ENCODE assay signal across 7 mouse cellular contexts in the genomic region with DNA sequence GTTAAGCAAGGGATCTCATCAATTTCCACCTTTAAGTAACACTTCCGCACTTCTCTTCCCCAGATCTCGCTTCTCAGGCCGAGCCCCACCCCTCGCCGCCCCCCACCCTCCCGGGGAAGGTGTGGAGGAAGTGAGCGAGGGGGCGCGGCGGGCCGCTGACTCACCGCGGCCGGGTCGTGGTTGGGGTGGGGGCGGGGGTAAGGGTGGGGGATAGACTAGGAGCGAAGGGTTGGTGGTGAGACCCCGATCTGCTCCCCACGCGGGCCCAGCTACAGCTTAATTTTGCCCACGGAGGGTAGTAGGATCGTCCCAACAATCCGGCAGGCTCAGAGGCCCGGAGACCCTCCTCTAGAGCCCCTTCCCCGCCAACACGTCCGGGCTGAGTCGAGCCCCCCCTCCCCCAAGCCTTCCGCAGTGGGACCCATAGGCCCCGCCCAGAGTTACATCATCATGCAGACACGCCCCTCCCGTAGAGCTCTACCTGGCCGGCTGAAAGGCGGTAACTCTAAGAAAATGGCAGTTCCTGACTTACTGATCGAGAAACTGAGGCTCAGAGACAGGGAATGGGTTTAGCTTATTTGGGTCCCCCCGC. TPM values are rescaled to one million over a fixed set of nuclear protein-coding genes. Genes with fewer than 3 reads are reported as not detected.
DNase-seq lines count a peak whose midpoint lies in the region; ATAC-seq lines count a peak whose summit lies in the region.

No protein-coding gene starts in this region.

- under 1% methylated on average over 35 of the region's 36 CpGs for WGBS in embryonic facial prominence, embryonic 13.5 days
- WGBS in limb, embryonic 10.5 days = 1% methylated on average over 36 of the region's 36 CpGs
- under 1% methylated on average over 36 of the region's 36 CpGs for WGBS in midbrain, embryonic 10.5 days

- peaks cover 10% of the 10 kb centered on the region; the same call in 1 of the 2 replicates for H3K36me3 ChIP-seq in embryonic facial prominence, embryonic 13.5 days
- peaks cover 12% of the 10 kb centered on the region for H3K36me3 ChIP-seq in limb, embryonic 10.5 days
- H3K36me3 ChIP-seq in midbrain, embryonic 10.5 days = peaks cover 9% of the 10 kb centered on the region

- peaks cover under 1% of the 10 kb centered on the region; the same call in 1 of the 2 replicates for H3K27me3 ChIP-seq in embryonic facial prominence, embryonic 13.5 days
- peaks cover 5% of the 10 kb centered on the region for H3K27me3 ChIP-seq in limb, embryonic 10.5 days (ENCODE audit: low read depth, poor library complexity, severe bottlenecking)
- H3K27me3 ChIP-seq in midbrain, embryonic 10.5 days (ENCODE audit: low read depth, poor library complexity, severe bottlenecking) = peaks cover 6% of the 10 kb centered on the region

- H3K4me3 ChIP-seq in embryonic facial prominence, embryonic 13.5 days = peak overlapping the region; percentile 96
- peak overlapping the region; percentile 94 for H3K4me3 ChIP-seq in limb, embryonic 10.5 days
- H3K4me3 ChIP-seq in midbrain, embryonic 10.5 days = peak overlapping the region; percentile 99

- peak overlapping the region; percentile 91 for H3K9ac ChIP-seq in embryonic facial prominence, embryonic 13.5 days

- H3K4me2 ChIP-seq in embryonic facial prominence, embryonic 13.5 days = peak overlapping the region; percentile 99

- H3K9me3 ChIP-seq in embryonic facial prominence, embryonic 13.5 days = peaks cover 2% of the 10 kb centered on the region; the same call in 1 of the 2 replicates
- H3K9me3 ChIP-seq in limb, embryonic 10.5 days (replicated peaks) = no peaks in the 10 kb centered on the region
- H3K9me3 ChIP-seq in midbrain, embryonic 10.5 days (replicated peaks) = no peaks in the 10 kb centered on the region

- peak overlapping the region; percentile 96 for H3K27ac ChIP-seq in embryonic facial prominence, embryonic 13.5 days
- H3K27ac ChIP-seq in limb, embryonic 10.5 days = peak overlapping the region; percentile 95
- H3K27ac ChIP-seq in midbrain, embryonic 10.5 days (replicated peaks) = peak overlapping the region; percentile 93

- peak; percentile 72 for ATAC-seq in embryonic facial prominence, embryonic 13.5 days (ENCODE audit: insufficient number of reproducible peaks, insufficient read depth, low FRiP score, low TSS enrichment, low read depth)

- peaks cover 32% of the 10 kb centered on the region for H3K4me1 ChIP-seq in embryonic facial prominence, embryonic 13.5 days
- peaks cover 38% of the 10 kb centered on the region for H3K4me1 ChIP-seq in limb, embryonic 10.5 days
- H3K4me1 ChIP-seq in midbrain, embryonic 10.5 days = peaks cover 33% of the 10 kb centered on the region

- DNase-seq in ES-CJ7 (ENCODE audit: low read depth, low spot score) = peak; percentile 96
- DNase-seq in adrenal gland, postnatal 10 days = peak; percentile 84
- peak; percentile 65 to 71 for DNase-seq in heart, postnatal 14 days
- peak; percentile 88 for DNase-seq in limb, embryonic 10.5 days (ENCODE audit: low spot score)
- peak; percentile 80 for DNase-seq in midbrain, embryonic 10.5 days (ENCODE audit: low spot score)
- peak; percentile 80 to 90 for DNase-seq in spleen, postnatal 4 days (ENCODE audit: low spot score in 2 of 2)

- intact Hi-C loops in heart, postnatal 14 days (cut with DNase I) = no loop called here

RNA-seq across cellular contexts. Expression of a gene that starts 0.7 kb away (rescaled TPM):
- 10 to 100 TPM; 73.9 to 77.2 TPM for total RNA-seq in adrenal gland, postnatal 10 days (2021)
- polyA plus RNA-seq in embryonic facial prominence, embryonic 13.5 days (2015; fragmentation: Nextera tagmentation; extraction: Ambion mirVana) = 57.3 and 64.0 TPM in 2 replicates
- 10 to 100 TPM; 55.7 to 59.1 TPM for total RNA-seq in heart, postnatal 14 days (2021)
- polyA plus RNA-seq in limb, embryonic 10.5 days (2016; fragmentation: Nextera tagmentation; extraction: Ambion mirVana) = 68.1 and 75.7 TPM in 2 replicates
- 49.3 and 52.7 TPM in 2 replicates for polyA plus RNA-seq in midbrain, embryonic 10.5 days (2016; fragmentation: Nextera tagmentation; extraction: Ambion mirVana)

RNA-seq across cellular contexts. Expression of a gene that starts 7.6 kb away (rescaled TPM):
- total RNA-seq in adrenal gland, postnatal 10 days (2021) = under 1 TPM in 1 of 2 experiments, not detected in 1; 0.30 TPM
- not detected in 2 replicates for polyA plus RNA-seq in embryonic facial prominence, embryonic 13.5 days (2015; fragmentation: Nextera tagmentation; extraction: Ambion mirVana)
- not detected for total RNA-seq in heart, postnatal 14 days (2021)
- polyA plus RNA-seq in limb, embryonic 10.5 days (2016; fragmentation: Nextera tagmentation; extraction: Ambion mirVana) = 0.16 and 0.39 TPM in 2 replicates
- polyA plus RNA-seq in midbrain, embryonic 10.5 days (2016; fragmentation: Nextera tagmentation; extraction: Ambion mirVana) = 0.36 and 0.39 TPM in 2 replicates

RNA-seq across cellular contexts. Expression of a gene that starts 10.2 kb away (rescaled TPM):
- 10 to 100 TPM; 20.2 to 59.7 TPM for total RNA-seq in adrenal gland, postnatal 10 days (2021)
- 10.2 and 11.7 TPM in 2 replicates for polyA plus RNA-seq in embryonic facial prominence, embryonic 13.5 days (2015; fragmentation: Nextera tagmentation; extraction: Ambion mirVana)
- total RNA-seq in heart, postnatal 14 days (2021) = 100 to 1,000 TPM; 106 to 122 TPM
- 5.5 and 5.6 TPM in 2 replicates for polyA plus RNA-seq in limb, embryonic 10.5 days (2016; fragmentation: Nextera tagmentation; extraction: Ambion mirVana)
- 41.9 and 48.6 TPM in 2 replicates for polyA plus RNA-seq in midbrain, embryonic 10.5 days (2016; fragmentation: Nextera tagmentation; extraction: Ambion mirVana)

RNA-seq across cellular contexts. Expression of a gene that starts 37.6 kb away (rescaled TPM):
- total RNA-seq in adrenal gland, postnatal 10 days (2021) = 10 to 100 TPM in 1 of 2 experiments, 1 to 10 TPM in 1; 1.2 to 12.9 TPM
- polyA plus RNA-seq in embryonic facial prominence, embryonic 13.5 days (2015; fragmentation: Nextera tagmentation; extraction: Ambion mirVana) = 0.06 and 0.23 TPM in 2 replicates
- total RNA-seq in heart, postnatal 14 days (2021) = 1 to 10 TPM in 1 of 2 experiments, under 1 TPM in 1; 0.60 to 1.2 TPM
- 0.04 and 0.11 TPM in 2 replicates for polyA plus RNA-seq in limb, embryonic 10.5 days (2016; fragmentation: Nextera tagmentation; extraction: Ambion mirVana)
- polyA plus RNA-seq in midbrain, embryonic 10.5 days (2016; fragmentation: Nextera tagmentation; extraction: Ambion mirVana) = 0.02 TPM in 1 of 2 replicates, not detected in the other

RNA-seq across cellular contexts. Expression of a gene that starts 44.1 kb away (rescaled TPM):
- 10 to 100 TPM; 26.5 to 26.6 TPM for total RNA-seq in adrenal gland, postnatal 10 days (2021)
- 36.2 and 38.2 TPM in 2 replicates for polyA plus RNA-seq in embryonic facial prominence, embryonic 13.5 days (2015; fragmentation: Nextera tagmentation; extraction: Ambion mirVana)
- total RNA-seq in heart, postnatal 14 days (2021) = 10 to 100 TPM; 54.8 to 58.3 TPM
- polyA plus RNA-seq in limb, embryonic 10.5 days (2016; fragmentation: Nextera tagmentation; extraction: Ambion mirVana) = 45.7 and 48.7 TPM in 2 replicates
- 51.0 and 51.9 TPM in 2 replicates for polyA plus RNA-seq in midbrain, embryonic 10.5 days (2016; fragmentation: Nextera tagmentation; extraction: Ambion mirVana)

Comparison
In these comparisons a context has a peak if more than half of its experiments do, and no peak if none do; other contexts are left out.
1. Peak in every context shown above with its lines: DNase-seq, ATAC-seq, H3K4me3 ChIP-seq and H3K27ac ChIP-seq.